Mouse (Mus musculus) fat pad, adult 2 months (tissue): ENCODE measurements around the gene Tlcd1.
A peak's percentile ranks its signal among the peaks of the same experiment; 100 is the strongest.
"Not testable (repeated sequence)": the region's sequence is repeated elsewhere in the genome, so short reads cannot be mapped to it uniquely, and the experiment has no call there.

Experiments
- DNase-seq: peaks from one replicate; pipeline ENCODE4 v3.0.0-alpha.2; 2011; ENCODE audit warnings: low read depth, low spot score; ENCODE audit errors: extremely low read depth

Gene Tlcd1

GRCm38 (mm10) chr11:78176905-78177331, 407 bp downstream of the Tlcd1 start:
- no peak for DNase-seq

DNA sequence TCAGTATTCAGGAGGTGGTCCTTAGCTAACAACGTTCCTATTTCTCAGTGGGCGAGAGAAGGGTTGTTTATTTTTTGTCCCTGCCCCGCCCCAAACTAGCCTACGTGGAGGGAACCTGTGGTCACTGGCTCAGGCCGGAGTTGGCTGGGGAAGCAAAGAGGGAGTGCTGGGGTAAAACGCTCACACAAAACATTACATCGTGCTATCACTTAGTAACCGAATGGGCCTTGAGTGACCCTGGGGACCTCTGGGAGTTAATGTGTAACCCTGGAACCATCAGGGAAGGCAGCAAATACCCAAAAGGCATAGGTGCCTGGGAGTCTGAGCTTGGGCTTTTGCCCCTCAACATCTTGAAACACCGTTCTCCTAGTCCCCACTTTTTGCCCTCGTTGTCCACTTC, 926 bp downstream of the Tlcd1 start:
- DNase-seq: no peak

GRCm38 (mm10) chr11:78177903-78178858, 1.7 kb downstream of the Tlcd1 start:
- no peak for DNase-seq

GRCm38 (mm10) chr11:78178859-78179437, 2.4 kb downstream of the Tlcd1 start:
- no peak for DNase-seq

DNA sequence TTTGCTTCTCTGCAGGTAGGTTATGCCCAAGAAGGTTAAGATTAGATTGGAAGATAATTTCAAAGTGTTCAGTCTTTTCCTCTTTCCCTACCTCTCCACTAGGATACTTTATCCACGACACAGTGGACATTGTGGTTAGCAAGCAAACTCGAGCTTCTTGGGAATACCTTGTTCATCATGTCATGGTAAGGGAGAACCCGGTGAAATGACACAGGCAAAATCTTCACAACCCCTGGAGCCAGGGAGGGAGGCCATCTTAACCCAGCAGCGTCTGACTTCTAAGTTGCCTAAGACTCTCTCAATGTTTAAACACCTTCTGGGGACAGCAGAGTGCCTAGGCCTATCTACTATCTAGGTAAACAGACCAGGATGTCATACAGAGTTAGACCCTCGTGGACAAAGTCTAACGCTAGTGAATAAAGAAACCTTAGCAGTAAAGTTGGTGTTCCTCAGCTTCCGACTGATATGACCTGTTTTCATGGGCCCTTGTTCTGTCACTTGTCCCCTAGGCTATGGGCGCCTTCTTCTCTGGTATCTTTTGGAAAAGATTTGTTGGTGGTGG, 3.0 kb downstream of the Tlcd1 start:
- no peak for DNase-seq

DNA sequence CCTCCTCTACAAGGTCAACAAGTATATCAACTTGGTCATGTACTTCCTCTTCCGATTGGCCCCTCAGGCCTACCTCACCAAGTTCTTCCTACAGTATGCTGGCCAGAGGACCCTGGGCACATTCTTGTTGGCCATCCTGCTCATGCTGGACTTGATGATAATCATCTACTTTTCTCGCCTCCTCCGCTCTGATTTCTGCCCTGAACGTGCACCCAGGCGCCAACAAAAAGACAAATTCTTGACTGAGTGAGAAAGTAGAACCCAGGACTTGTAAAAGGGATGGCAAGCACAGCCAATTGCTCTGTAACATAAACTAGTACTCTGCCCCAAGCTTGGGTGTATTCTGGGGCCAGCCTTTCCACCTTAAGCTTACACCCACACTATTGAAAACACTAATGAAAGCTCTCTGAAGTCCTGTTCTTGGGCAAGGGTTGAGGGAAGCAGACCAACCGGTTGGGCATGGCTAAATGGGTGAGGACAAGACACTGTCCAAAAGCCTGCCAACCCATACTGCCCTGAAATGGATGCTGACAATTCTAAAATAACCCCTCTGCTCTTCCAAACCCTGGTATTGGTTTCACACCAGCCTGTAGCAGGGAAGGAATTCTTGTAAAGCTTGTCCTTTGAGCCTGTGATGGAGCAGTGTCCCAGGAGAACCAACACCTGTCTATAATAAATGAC, 3.7 kb downstream of the Tlcd1 start:
- DNase-seq: peak; percentile 96

DNA sequence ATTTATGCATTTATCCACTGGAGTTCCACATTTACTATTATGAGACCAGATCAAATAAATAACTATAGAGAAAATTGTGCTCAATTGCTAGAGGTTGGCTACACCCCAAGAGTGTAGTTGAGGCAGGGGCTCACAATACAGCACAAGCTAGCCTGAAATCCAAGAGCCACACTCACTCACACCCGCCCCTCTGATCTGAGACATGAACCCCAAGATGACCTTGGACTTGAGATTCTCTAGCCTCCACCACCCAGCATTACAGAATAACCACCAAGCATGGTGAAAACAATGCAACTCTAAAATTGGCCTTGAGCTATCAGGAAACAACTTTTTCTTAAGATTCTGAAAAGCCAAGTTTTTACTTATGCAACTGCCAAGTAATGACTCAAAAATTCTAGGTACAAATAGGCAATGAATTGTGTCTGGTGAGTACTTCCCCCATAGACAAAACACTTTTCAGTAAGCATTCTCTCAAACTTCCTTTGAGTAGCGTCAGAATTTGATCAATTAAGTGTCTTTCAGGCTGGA, 5.4 kb downstream of the Tlcd1 start:
- DNase-seq: no peak

GRCm38 (mm10) chr11:78182450-78182849, 5.9 kb downstream of the Tlcd1 start:
- DNase-seq: no peak

GRCm38 (mm10) chr11:78182961-78183844, 6.7 kb downstream of the Tlcd1 start, which contains the start of gene Rpl23a:
Rpl23a (minus strand) TSS chr11:78183584.
- DNase-seq: no peak

DNA sequence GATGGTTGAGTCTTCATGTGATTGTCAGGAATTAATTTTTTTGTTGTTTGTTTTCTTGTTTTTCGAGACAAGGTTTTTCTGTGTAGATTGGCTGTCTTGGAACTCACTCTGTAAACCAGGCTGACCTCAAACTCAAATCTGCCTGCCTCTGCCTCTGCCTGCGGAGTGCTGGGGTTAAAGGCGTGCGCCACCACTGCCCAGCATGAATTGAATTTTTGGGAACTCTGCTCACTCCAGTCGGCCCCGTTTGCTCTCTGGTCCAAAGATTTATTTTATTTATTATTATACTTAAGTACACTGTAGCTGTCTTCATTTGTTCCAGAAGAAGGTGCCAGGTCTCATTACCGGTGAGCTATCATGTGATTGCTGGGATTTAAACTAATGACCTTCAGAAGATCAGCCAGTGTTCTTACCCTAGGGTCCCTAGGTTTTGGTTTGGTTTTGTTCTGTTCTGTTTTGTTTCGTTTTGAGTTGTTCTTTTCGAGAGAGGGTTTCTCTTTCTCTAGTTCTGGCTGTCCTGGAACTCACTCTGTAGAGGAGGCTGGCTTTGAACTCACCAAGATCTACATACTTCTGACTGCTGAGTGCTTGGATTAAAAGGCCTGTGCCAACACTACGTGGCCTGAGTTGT, 7.5 kb downstream of the Tlcd1 start:
- no peak for DNase-seq

GRCm38 (mm10) chr11:78184702-78185101, 8.2 kb downstream of the Tlcd1 start:
- not testable (repeated sequence) for DNase-seq

DNA sequence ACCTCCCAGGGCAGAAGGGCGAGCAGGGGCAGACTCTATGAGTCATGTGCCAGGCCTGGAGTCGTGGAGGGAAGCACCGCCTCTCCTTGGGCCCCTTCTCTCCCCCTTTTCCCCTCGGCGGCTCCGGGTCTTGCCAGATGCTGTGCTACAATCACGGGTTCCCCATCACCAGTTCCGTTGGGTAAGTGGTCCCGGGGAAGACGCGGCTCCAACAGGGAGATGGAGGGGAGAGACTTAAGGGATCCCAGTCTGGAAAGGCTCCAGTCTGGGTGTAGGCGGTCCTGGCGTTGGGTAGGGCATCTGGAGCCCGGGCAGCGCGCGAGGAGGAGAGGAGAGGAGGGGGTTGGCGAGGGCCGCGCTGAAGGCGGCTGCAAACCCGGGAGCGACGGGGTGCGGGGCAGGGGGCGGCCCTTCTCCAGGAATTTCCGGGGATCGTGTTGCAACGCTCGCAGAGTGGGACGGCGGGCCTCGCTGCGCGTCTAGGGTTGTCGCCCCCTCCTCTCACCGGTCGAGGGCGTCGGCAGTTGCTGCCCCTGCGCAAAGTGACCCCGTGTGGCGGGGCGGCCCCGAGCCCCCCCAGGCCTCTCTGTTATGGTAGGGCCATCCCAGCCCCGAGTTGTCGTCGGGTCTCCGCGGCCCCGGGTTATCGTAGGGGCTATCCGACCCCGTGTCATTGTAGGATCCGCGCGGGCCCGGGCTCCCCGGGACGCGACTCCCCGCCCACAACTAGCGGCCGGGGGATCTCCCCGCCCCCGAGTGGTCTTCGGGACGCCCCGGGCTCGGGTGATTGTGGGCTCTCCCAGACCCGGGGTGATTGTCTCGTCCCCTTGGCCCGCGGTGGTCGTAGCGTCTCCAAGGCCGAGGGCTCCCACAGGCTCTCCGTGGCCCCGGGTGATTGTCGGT, 12.1 kb downstream of the Tlcd1 start, which contains the start of gene Rab34:
Gene Rab34 (plus strand): TSS at position 100 of the 903 bp plus-strand sequence.
- DNase-seq: no peak

DNA sequence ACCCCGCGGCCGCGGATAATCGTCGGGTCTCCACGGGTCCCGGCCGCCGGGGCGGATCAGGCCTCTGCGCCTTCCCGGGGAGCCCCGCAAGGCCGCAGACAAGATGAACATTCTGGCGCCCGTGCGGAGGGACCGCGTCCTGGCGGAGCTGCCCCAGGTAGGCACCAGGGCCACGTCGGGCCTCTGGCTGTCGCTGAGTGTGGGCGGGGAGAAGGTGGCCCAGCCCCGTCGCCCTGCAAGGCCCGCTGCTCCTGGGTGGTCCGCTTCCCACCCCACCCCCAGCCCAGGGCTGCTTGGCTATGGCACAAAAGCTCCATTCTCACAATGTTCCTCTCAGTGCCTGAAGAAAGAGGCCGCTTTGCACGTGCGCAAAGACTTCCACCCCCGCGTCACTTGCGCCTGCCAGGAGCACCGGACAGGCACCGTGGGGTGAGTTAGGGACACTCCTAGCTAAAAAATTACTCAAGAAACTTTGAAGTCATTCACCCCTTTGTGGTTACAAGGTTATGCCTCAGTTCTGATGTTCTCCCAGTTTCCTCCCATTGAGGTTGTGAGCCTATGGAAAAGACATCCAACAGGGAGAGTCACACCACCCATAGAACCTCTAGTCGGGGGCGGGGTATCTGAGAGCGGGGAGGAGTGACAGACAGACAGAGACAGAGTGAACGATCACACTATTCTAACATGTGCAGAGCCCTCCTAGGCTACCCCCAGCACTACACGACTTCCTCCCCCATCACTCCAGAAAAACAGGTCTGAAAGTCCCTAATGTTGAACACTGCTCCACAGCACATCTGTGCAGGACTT, 12.9 kb downstream of the Tlcd1 start:
- no peak for DNase-seq

DNA sequence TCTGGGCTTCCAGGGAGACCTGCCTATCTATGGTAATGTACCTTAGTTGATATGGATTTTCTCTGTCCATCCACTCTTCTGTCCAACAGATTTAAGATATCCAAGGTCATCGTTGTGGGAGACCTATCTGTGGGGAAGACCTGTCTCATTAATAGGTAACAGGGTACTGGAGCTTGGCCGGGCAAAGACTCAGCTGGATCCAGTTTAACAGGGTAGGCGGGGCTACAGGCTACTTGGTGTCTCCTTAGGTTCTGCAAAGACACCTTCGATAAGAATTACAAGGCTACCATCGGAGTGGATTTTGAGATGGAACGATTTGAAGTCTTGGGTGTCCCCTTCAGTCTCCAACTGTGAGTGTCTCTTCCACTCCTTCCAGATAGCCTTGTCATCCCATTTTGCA, 13.5 kb downstream of the Tlcd1 start:
- no peak for DNase-seq

- DNase-seq: no peak
Observed at GRCm38 (mm10) chr11:78193113-78193512, 16.6 kb downstream of the Tlcd1 start, which contains the start of gene Proca1. Proca1 (plus strand) TSS chr11:78193392.

DNA sequence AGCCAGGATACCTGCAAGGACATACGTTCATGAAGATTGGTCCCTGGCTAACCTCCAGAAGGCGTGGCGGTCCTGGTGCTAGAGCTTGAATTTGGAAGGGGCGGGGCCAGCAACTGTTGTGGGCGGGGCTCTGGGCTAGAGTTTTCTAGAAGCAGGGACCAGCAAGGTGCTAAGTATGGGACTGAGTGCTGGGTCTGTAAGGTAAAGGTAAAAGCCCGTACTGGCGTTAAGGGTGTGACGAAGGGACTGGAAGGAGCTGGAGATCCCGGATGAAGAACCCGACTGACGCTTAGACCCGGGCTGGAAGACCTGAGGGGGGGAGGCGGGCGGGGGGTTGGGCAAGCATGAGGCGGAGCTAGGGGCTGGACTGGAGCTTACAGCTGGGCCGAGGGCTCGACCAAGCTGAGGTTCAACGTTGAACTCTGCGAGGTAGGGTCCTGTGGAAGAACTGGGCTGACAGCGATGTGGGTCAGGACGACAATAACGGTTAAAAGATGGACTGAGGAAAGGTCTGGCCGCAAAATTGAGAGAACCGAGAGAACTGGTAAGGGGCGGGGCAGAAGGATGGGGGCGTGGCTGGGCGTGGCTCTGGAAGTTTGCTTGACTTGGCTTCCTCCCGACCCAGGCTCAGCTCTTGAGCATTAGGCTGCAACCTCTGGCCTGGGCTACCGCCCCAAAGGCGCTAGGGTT, 18.0 kb downstream of the Tlcd1 start:
- no peak for DNase-seq
